Mouse (Mus musculus) megakaryocyte progenitor cell, adult 5-6 weeks (primary cell): ENCODE data around the gene Rell1. TPM values are rescaled to one million over a fixed set of nuclear protein-coding genes. Genes with fewer than 3 reads are reported as not detected.
A peak's percentile ranks its signal among the peaks of the same experiment; 100 is the strongest.

Source experiments
- ATAC-seq: replicated peaks from 2 replicates; pipeline ENCODE4 v1.8.0; 2016; ENCODE audit warnings: mild to moderate bottlenecking, moderate TSS enrichment, inconsistent platforms; ENCODE audit not compliant: poor library complexity
- total RNA-seq, 2 experiments: library from RNA; stranded (forward) in 1 of 2; stranded (reverse) in 1 of 2; fragments of 157-497, 149-512 nt in 1 of 2; fragments of 200-1000 nt in 1 of 2; gene quantifications; 2 replicates each; pipeline versions ENCODE4 v1.2.3 to v1.2.4; 2015 to 2017

The Rell1 gene
- total RNA-seq (2015) (9.8 and 11.0 TPM in 2 replicates), total RNA-seq (2017) (10.5 and 11.8 TPM in 2 replicates)

GRCm38 (mm10) chr5:63968443-63969415 lies at the start of gene Rell1:
Gene Rell1, minus strand, starts transcription at chr5:63968897.
- ATAC-seq: peak; percentile 81

GRCm38 (mm10) chr5:64012596-64013366 lies 44.1 kb upstream of the Rell1 start:
- ATAC-seq: no peak

GRCm38 (mm10) chr5:64006548-64006947 lies 37.9 kb upstream of the Rell1 start:
- 0 out of 2 replicates have a peak, but pooled peaks have one; percentile 25 for ATAC-seq

- ATAC-seq: no peak
Observed at GRCm38 (mm10) chr5:64003302-64003701, 34.6 kb upstream of the Rell1 start.

- no peak for ATAC-seq
Observed at GRCm38 (mm10) chr5:63993865-63994264, 25.2 kb upstream of the Rell1 start.

GRCm38 (mm10) chr5:63990675-63991074 lies 22.0 kb upstream of the Rell1 start:
- peak; percentile 61 for ATAC-seq

GRCm38 (mm10) chr5:63986337-63986736 lies 17.6 kb upstream of the Rell1 start:
- ATAC-seq: no peak

- no peak for ATAC-seq
Observed at GRCm38 (mm10) chr5:63982296-63982695, 13.6 kb upstream of the Rell1 start.

- ATAC-seq: no peak
Observed at GRCm38 (mm10) chr5:63970991-63971390, 2.3 kb upstream of the Rell1 start.

GRCm38 (mm10) chr5:63970281-63970732 lies 1.6 kb upstream of the Rell1 start:
- no peak for ATAC-seq

- no peak for ATAC-seq
Observed at GRCm38 (mm10) chr5:63969476-63970112, 897 bp upstream of the Rell1 start.

GRCm38 (mm10) chr5:63967591-63968141 lies 1.0 kb downstream of the Rell1 start:
- peak; percentile 33 for ATAC-seq

- no peak for ATAC-seq
Observed at GRCm38 (mm10) chr5:63966379-63966778, 2.3 kb downstream of the Rell1 start.

GRCm38 (mm10) chr5:63965946-63966345 lies 2.8 kb downstream of the Rell1 start:
- no peak for ATAC-seq

- ATAC-seq: no peak
Observed at GRCm38 (mm10) chr5:63964576-63964975, 4.1 kb downstream of the Rell1 start.

- no peak for ATAC-seq
Observed at GRCm38 (mm10) chr5:63961726-63962125, 7.0 kb downstream of the Rell1 start.

GRCm38 (mm10) chr5:63960565-63960964 lies 8.1 kb downstream of the Rell1 start:
- peak; percentile 77 for ATAC-seq

GRCm38 (mm10) chr5:63958963-63959708 lies 9.6 kb downstream of the Rell1 start:
- no peak for ATAC-seq

- no peak for ATAC-seq
Observed at GRCm38 (mm10) chr5:63957607-63958006, 11.1 kb downstream of the Rell1 start.

- ATAC-seq: no peak
Observed at GRCm38 (mm10) chr5:63956411-63956810, 12.3 kb downstream of the Rell1 start.
